Mouse (Mus musculus) adrenal gland, postnatal 36 days (tissue): ENCODE results near the gene Arpp19. TPM values are rescaled to one million over a fixed set of nuclear protein-coding genes. Genes with fewer than 3 reads are reported as not detected.

Source experiments
- DNase-seq, 2 experiments: peaks; one replicate each; pipeline ENCODE4 v3.0.0; 2021; ENCODE audit warnings: mixed read lengths in 1 of 2
- total RNA-seq, 2 experiments: library from RNA; stranded (reverse); gene quantifications; 2 replicates each; pipeline ENCODE4 v1.2.3; 2021

Gene Arpp19
- total RNA-seq, 2 experiments from 2014 or later, result 298 to 309 TPM

DNA sequence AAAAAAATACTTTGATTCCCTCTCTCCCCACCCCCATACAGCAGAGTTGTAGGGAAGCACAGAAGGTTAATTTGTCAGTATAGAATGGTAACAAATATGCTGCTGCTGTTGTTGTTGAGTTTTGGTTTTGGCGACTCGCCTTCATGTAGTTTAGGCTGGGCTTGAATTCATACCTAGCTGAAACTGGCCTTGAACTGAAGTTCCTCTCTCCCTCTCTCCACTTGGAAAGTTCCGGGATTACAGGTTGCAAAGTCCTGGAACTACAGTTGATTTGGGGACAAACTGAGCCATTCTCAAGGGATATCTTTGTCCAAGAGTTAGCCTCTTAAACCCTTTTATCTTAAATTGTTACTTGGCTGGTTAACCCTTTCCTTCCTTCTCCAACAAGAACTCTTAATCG is 1.5 kb upstream of the Arpp19 start:
- no peak for DNase-seq

DNA sequence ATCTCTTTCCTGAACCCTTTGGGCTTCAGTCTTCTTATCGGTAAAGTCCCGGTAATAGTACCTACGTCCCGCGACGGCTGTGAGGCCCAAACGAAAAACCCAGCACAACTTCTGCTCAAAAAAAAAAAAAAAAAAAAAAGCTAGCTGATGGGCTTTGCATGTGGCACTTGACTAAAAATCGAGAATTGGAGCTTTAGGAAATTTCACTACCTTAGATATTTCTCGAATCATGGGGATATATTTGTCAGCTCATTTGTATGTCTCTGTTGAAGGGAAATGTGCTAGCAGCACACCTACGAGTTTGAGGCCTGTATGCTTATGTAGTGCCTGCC is 909 bp downstream of the Arpp19 start:
- DNase-seq, result no peak

GRCm38 (mm10) chr9:75040566-75040965 is 3.2 kb downstream of the Arpp19 start:
- no peak for DNase-seq

DNA sequence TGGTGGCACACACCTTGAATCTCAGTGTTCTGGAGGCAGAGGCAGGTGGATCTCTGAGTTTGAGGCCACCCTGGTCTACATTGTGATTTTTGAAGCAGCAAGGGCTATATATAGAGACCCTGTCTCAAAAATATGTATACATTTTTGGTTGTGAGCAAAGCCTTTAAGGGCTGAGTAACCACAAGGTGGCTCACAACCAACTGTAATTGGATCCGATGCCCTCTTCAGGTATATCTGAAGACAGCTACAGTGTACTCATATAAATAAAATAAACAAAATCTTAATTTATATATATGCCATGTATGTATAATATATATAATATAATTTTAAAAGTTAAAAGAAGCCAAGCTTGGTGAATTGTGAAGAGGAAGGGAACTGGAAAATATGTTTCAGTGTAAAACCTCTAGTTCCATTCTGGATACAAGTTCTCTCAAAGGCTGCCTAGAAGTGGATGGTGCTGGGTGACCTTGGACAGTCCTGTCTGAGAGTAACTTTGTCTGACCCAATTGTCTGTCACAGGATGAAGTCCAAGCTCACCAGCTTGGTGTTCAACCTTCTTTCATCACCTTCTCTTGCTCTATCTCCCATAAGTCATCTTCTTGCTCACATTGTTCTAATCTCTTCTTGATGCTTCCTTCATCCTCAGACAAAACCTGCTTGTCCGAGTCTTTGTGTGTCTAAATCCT is 4.6 kb downstream of the Arpp19 start:
- no peak for DNase-seq

DNA sequence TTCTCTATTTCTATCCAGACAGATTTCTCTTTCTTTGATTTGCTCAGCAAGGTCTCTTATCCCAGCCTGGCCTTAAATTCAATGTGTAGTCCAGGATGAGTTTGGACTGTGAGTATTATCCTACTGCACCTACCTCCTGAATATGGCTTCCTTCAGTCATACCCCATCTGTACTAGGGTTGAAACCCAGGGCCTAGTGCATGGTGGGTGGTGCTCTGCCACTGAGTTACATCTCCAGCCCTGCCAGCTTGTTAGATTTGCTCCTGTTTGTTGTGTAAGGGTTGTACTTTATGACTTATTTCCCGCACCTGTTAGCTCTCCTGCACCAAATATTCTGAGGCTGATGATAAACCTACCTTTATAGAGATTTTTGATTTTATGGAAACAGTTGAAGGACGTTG is 5.8 kb downstream of the Arpp19 start:
- no peak for DNase-seq

DNA sequence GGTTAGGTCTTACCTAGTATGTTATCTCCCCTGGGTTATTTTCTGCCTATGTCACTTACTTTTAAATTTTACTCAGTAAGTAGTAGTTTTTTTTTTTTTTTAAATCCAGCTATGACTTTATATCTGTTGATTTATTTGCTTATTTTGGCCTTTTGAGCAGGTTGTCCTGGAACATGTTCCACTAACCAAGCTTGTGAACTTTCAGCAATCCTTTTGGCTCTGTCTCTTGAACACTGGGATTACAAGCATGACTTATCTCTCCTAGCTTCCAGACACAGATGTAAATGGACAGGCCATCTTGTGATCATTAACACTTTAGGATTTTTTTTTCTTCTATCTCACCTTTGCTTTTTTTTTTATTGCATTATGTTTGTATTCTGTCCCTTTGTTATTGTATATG is 9.7 kb downstream of the Arpp19 start:
- DNase-seq, result no peak

DNA sequence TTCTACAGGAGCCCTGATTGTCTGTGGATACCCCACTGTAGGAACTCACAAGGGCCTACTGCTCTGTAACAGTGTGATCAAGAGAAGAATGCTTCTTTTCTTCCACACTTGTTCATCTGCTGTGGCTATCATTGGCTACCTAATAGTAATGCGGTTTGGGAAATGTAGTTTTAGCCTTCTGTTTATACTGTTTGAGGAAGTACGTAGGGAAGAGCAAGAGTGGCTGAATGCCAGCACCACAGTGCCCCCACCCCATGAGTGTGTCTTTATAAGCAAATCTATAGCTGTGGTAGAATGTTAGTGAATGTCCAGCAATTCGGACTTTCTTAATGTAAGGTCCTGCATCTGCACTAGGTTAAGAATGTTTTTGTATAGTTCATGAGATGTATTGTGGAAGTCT is 11.7 kb downstream of the Arpp19 start:
- DNase-seq, result peak; percentile 30 to 57

DNA sequence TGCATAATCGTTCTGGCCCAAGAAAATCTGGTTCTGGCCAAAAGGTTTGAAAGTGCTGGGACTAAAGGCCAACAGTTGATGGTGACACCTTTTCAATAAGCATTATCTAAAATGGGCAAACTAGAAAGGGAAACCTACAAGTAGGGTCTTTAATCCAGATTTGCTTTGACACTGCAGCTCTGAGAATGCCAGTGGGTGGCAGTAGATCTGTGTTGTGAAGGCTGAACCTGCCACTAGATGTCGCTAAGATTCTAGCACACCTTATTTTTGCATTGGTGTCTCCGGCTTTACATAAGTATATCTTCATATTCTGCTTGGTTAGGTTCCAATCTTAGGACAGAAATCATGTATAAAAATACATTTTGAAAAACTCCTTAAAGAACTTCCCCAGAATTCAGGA is 12.6 kb downstream of the Arpp19 start:
- peak; percentile 63 to 73 for DNase-seq

DNA sequence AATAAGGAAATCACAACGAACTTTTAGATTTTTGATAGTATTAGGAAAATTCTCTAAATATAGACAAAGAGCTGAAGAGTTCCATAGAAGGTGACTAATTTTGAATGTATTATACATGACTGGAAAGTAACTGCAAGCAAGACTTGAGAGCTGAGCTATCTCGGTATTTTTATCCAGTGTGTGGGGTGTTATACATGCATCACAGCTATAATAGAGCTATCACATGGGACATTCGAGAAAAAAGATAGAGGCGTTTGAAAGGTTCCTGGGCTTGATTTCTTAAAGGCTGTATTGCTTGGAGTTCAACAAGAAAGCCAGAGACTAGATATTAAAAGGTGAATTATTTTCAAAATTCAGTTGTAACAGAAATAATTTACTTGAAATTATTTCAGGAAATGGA is 14.4 kb downstream of the Arpp19 start:
- DNase-seq, result no peak

- DNase-seq, result no peak
Measured at GRCm38 (mm10) chr9:75055046-75055445, 17.6 kb downstream of the Arpp19 start.

- DNase-seq, result no peak
Measured at GRCm38 (mm10) chr9:75064678-75065331, 27.4 kb downstream of the Arpp19 start.

- no peak for DNase-seq
Measured at GRCm38 (mm10) chr9:75070457-75071028, 33.1 kb downstream of the Arpp19 start, which contains the start of gene Myo5a. TSS of gene Myo5a (plus strand) at chr9:75071015.

DNA sequence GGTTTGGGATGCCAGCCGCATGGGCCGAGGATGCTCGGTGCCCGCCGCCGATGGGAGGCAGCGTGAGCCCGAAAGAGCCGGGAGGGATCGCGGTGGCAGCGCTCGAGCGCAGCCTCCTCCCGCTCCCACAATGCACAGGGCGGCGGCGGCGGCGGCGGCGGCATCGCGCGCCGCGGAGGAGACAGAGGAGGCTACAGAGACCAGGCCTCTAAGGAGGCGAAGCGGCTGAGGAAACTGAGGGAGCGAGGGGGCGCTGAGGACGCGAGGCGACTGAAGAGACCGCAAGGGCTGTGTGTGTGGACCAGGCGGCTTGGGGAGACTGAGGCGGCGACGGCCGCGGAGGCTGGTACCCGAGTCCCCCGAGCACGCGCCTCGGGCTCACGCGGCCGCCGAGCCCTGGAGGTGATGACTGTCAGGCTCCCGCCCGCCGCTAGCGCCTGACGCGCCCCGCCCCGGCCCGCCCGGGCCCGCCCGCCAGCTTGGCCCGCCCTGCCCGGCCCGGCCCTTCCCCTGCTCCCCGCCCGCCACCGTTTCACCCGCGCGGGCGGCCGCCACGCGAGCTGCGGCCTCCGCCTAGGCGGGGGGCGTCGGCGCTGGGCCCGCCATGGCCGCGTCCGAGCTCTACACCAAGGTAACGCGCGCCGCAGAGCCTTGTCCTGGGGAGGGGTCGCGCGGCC is 33.8 kb downstream of the Arpp19 start:
- DNase-seq, result peak; percentile 90 to 92

GRCm38 (mm10) chr9:75071706-75072192 is 34.3 kb downstream of the Arpp19 start:
- peak in 1 of 2 experiments; percentile 34 for DNase-seq

GRCm38 (mm10) chr9:75072361-75072760 is 34.9 kb downstream of the Arpp19 start:
- no peak for DNase-seq

- DNase-seq, result peak; percentile 10 to 20
Measured at GRCm38 (mm10) chr9:75077191-75077590, 39.8 kb downstream of the Arpp19 start.

DNA sequence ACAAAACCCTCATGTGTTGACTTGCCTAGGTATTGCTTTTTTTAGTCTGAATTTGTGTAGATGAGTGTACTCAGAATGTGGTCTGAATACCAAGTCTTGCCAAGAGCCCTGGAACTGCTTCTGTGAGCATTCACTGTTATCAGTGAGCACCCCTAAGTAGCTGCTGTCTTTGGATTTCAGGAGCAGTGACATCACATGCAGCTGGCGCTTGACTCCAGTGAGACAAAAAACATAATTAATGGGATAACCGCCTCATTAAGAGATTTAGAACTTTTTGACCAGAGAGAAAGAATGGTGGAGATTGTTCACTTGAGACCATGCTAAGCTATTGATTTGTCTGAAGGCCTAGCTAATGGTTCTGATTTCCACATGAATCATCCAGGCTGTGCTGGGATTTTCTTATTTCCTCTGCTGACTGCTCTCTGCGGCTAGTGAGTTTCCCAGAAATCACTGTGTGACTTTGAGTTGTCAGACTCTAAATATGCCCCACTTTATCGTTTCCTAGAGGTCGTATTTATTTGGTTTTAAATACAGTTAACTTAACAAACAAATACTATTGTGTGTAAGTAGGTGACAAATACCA is 47.9 kb downstream of the Arpp19 start:
- DNase-seq, result no peak

- DNase-seq, result no peak
Measured at GRCm38 (mm10) chr9:75087823-75088222, 50.4 kb downstream of the Arpp19 start.

- no peak for DNase-seq
Measured at GRCm38 (mm10) chr9:75089285-75089684, 51.9 kb downstream of the Arpp19 start.

GRCm38 (mm10) chr9:75092134-75092533 is 54.7 kb downstream of the Arpp19 start:
- no peak for DNase-seq

DNA sequence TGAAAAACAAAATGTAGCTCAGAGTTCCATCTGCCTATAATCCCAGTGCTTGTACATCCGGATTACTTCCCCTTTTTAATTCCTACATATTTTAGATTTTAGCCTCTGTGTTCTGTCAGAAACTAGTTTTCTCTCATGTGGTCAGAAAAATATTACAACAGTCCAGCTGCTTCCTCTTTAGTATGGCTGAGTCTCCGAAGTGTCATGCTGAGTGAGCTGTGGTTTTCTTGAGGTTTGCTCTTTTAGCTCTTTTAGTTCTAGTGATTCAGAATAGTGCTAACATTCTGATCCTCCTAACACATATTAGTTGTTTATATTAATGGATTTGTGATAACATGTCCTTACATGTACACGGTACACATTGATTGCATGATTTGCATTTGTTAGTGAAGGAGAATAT is 57.3 kb downstream of the Arpp19 start:
- no peak for DNase-seq

DNA sequence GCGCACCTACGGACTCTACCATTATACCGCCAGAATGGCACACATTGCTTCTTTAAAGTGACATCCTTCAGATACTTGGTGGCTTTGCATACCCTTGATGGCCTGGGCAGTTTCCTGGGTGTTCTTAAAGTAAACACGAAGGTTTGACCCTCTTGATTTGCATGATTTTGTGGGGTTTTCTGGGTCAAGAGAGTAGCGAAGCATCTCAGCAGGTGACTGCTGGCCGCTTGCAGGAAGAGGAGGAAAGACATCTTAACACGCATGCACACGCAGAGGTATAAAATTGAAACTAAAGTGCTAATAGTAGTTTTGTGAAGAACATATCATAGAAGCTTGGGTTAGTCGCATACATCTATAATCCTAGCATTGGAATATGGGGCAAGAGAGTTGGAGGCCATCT is 61.5 kb downstream of the Arpp19 start:
- DNase-seq, result no peak
